Mouse (Mus musculus) thymus, adult 2 months (tissue): ENCODE measurements around the gene Adamts15.

Source experiments
- CTCF ChIP-seq: fragments of 200-500 bp; IDR thresholded peaks from 2 replicates; pipeline ENCODE4 v1.5.1; 2012; ENCODE audit warnings: mild to moderate bottlenecking, control low read depth, low read length, moderate library complexity, borderline replicate concordance; ENCODE audit not compliant: control insufficient read depth, poor library complexity, insufficient read depth; ENCODE audit errors: extremely low read depth
- POLR2A ChIP-seq: fragments of 200-500 bp; IDR thresholded peaks from 2 replicates; pipeline ENCODE4 v1.6.1; 2012; ENCODE audit warnings: mild to moderate bottlenecking, low read length, control low read depth, moderate library complexity; ENCODE audit not compliant: control insufficient read depth, poor library complexity, insufficient read depth; ENCODE audit errors: extremely low read depth

DNA sequence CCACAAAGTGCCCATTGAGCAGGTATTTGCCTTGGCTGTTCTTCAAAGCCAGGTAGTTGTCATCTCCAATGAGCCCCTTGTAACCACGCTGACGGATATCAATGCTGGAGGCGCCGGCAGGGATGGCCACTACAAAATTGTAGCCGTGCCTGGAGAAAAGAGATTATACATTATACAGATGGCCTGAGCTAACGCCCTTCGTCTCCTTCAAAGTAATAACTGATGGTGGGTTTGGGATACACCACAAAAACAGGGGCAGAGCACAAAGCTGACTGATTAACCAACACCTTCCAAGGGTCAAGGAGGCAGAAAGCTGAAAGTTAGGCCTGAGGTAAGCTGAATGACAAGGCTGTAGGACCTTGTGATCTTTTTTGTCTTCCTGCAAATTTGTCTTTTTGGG lies 19.6 kb downstream of the Adamts15 start:
- no peak for TF ChIP-seq CTCF
- no peak for TF ChIP-seq POLR2A
